Mouse (Mus musculus) liver, embryonic 11.5 days (tissue): ENCODE measurements around the gene Sult6b2. TPM values are rescaled to one million over a fixed set of nuclear protein-coding genes. Genes with fewer than 3 reads are reported as not detected.

Source experiments
- ATAC-seq: fragments of 200-750 bp; cut with Nextera tagmentation; replicated peaks from 2 replicates; pipeline ENCODE4 v1.8.0; 2017; ENCODE audit warnings: moderate number of reproducible peaks, mild to moderate bottlenecking, moderate TSS enrichment, moderate library complexity; ENCODE audit not compliant: low FRiP score
- DNase-seq: peaks from one replicate; pipeline ENCODE4 v3.0.0-alpha.2; 2017; ENCODE audit warnings: low spot score
- H3K27ac ChIP-seq: fragments of 300-500 bp; sonication (generic); 2 replicates; pipeline ENCODE4 v1.5.1; 2014; ENCODE audit warnings: mild to moderate bottlenecking, low read depth, low read length, control low read depth
- H3K27me3 ChIP-seq: fragments of 300-500 bp; sonication (generic); replicated peaks from 2 replicates; pipeline ENCODE4 v1.6.1; 2014; ENCODE audit warnings: low read length, mixed read lengths; ENCODE audit not compliant: control insufficient read depth, insufficient read depth
- H3K36me3 ChIP-seq: fragments of 300-500 bp; sonication (generic); 2 replicates; pipeline ENCODE4 v1.6.1; 2014; ENCODE audit warnings: mild to moderate bottlenecking, low read length, moderate library complexity, mixed read lengths; ENCODE audit not compliant: control insufficient read depth, insufficient read depth
- H3K4me1 ChIP-seq: fragments of 300-500 bp; sonication (generic); replicated peaks from 2 replicates; pipeline ENCODE4 v1.6.1; 2014; ENCODE audit warnings: low read length, mixed read lengths; ENCODE audit not compliant: control insufficient read depth, insufficient read depth
- H3K4me2 ChIP-seq: fragments of 300-500 bp; sonication (generic); 2 replicates; pipeline ENCODE4 v1.6.1; 2014; ENCODE audit warnings: mild to moderate bottlenecking, control low read depth, moderate library complexity
- H3K4me3 ChIP-seq: fragments of 300-500 bp; sonication (generic); 2 replicates; pipeline ENCODE4 v1.5.1; 2014; ENCODE audit warnings: low read depth, low read length, control low read depth
- H3K9ac ChIP-seq: fragments of 300-500 bp; sonication (generic); 2 replicates; pipeline ENCODE4 v1.6.1; 2014; ENCODE audit warnings: low read depth, low read length, control low read depth
- H3K9me3 ChIP-seq: fragments of 300-500 bp; sonication (generic); 2 replicates; pipeline ENCODE4 v1.6.1; 2016; ENCODE audit warnings: low read length, inconsistent platforms, mixed read lengths; ENCODE audit not compliant: control insufficient read depth
- WGBS: fragments of 180-500 bp; shearing (Covaris S2); extraction: QIAGEN DNeasy Blood & Tissue Kit; methylation state at CpG from one replicate; pipeline ENCODE4 v1.1.7; 2014; 5-methylcytosine and 5-hydroxymethylcytosine counted together
- polyA plus RNA-seq: library from polyadenylated mRNA; unstranded; fragments of >200 nt; fragmentation: Nextera tagmentation; extraction: Ambion mirVana; gene quantifications from 2 replicates; pipeline ENCODE4 v1.2.1, GENCODE M21; 2014

Gene Sult6b2
- polyA plus RNA-seq, 1 experiment from 2014 or later, result 0.07 TPM

DNA sequence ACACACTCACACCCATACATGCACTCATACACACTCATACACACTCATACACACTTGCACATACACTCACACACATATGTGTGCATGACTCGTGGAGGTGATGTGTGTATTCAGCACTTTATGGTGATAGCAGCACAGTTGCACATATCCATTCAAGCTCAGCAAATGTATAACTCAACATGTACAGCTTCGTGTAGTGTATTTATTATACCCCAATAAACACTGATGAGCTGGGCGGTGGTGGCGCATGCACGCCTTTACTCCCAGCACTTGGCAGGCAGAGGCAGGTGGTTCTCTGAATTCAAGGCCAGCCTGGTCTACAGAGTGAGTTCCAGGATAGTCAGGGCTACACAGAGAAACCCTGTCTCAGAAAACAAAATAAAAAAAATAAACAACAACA lies 58.8 kb downstream of the Sult6b2 start:
- Histone ChIP-seq H3K27me3 (no peaks in the 10 kb centered on the region), H3K9ac (no peak overlapping the region), H3K4me2 (no peak overlapping the region), H3K4me3 (no peak overlapping the region), H3K36me3 (no peaks in the 10 kb centered on the region), H3K27ac (no peak overlapping the region), H3K9me3 (no peaks in the 10 kb centered on the region), H3K4me1 (peaks cover 7% of the 10 kb centered on the region; the same call in 1 of the 2 replicates)
- no peak for ATAC-seq
- WGBS, result 91% methylated on average over 5 of the region's 5 CpGs
- DNase-seq, result no peak

DNA sequence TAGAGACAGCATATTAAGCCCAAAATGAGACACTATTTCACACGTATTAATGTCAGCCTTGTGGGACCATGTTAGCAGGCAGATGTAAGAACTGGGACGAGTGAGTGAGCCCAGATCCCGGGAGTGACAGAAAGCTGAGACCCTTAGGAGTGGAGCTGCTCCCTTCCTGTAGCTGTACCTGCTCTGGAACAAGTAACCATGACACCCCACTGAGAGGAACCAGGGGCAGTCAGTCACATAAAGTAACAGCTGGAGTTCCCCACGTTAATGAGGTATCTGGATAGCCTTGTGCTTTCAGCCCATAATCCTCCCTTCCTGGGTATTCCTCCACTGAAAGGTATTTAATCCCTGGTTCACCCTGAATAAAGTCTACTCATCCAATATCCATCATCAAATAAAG lies 61.1 kb downstream of the Sult6b2 start:
- H3K9ac ChIP-seq, result no peak overlapping the region
- no peaks in the 10 kb centered on the region for H3K27me3 ChIP-seq
- ATAC-seq (no peak), DNase-seq (no peak)
- no peak overlapping the region for H3K4me3 ChIP-seq
- no peaks in the 10 kb centered on the region for H3K36me3 ChIP-seq
- H3K27ac ChIP-seq, result no peak overlapping the region
- H3K4me2 ChIP-seq, result no peak overlapping the region
- no peaks in the 10 kb centered on the region for H3K9me3 ChIP-seq
- WGBS, result 71% methylated on average over 4 of the region's 4 CpGs
- H3K4me1 ChIP-seq, result peaks cover 3% of the 10 kb centered on the region; the same call in 1 of the 2 replicates

DNA sequence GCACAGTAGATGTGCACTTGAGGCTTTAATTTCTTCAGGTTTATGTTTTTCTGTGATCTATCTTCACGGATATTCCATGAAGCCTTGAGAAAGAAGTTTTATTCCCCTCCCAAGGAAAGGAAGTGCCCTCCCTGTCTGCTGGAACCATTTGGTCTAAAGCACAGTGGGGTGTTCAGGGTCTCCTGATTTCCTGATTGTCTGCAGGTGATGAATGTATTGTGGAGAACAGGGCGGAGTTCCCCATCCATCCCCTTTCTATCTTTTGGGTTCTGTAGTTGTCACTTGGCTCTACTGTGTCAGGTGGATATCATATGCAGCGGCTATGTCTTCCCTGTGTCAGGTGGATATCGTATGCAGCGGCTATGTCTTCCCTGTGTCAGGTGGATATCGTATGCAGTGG lies 62.5 kb downstream of the Sult6b2 start:
- H3K4me3 ChIP-seq, result no peak overlapping the region
- H3K27me3 ChIP-seq, result no peaks in the 10 kb centered on the region
- no peaks in the 10 kb centered on the region for H3K36me3 ChIP-seq
- ATAC-seq (no peak), DNase-seq (no peak)
- no peak overlapping the region for H3K4me2 ChIP-seq
- H3K9me3 ChIP-seq, result no peaks in the 10 kb centered on the region
- H3K27ac ChIP-seq, result no peak overlapping the region
- no peak overlapping the region for H3K9ac ChIP-seq
- WGBS, result 84% methylated on average over 6 of the region's 6 CpGs
- H3K4me1 ChIP-seq, result no peaks in the 10 kb centered on the region; the same call in 1 of the 2 replicates

DNA sequence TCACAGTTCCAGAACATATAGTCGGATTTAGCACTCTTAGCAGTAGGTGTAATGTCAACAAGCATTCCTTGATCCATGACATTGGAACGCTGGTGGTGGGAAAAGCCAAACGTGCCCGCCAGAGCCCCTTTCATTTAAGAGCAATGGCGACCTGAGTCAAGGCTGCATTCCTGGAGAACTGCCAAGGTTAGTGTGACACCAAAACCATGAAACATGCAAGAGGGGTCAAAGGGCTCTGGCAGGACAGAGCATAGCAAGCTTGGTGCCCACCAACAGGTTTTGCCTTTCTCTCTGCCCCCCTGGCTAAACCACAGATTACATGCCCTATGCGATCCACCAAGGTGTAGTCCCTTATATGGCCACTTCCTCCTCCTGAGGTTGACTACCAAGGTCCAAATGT lies 65.7 kb downstream of the Sult6b2 start:
- Histone ChIP-seq H3K36me3 (no peaks in the 10 kb centered on the region), H3K4me1 (no peaks in the 10 kb centered on the region), H3K4me3 (no peak overlapping the region), H3K9me3 (no peaks in the 10 kb centered on the region), H3K9ac (no peak overlapping the region), H3K27ac (no peak overlapping the region), H3K4me2 (no peak overlapping the region), H3K27me3 (no peaks in the 10 kb centered on the region)
- 65% methylated on average over 6 of the region's 6 CpGs for WGBS
- no peak for ATAC-seq
- DNase-seq, result no peak

DNA sequence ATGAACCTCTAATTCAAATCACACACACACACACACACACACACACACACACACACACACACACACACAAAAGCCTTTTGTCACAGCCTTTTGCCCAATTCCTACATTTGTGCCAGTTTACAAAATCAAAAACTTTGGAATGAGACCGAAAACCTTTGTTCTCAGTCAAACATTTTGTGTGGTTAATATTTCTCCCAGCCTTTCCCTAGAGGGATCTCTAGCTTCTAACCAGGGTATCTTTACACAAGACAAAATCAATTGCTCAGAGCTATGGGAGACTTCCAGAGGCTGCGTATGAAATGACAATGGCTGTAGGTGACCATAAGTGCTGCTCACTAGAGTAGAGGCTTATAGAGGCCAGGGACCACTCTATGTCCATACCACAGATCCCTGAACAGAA lies 66.1 kb downstream of the Sult6b2 start:
- H3K4me2 ChIP-seq, result no peak overlapping the region
- H3K4me1 ChIP-seq, result no peaks in the 10 kb centered on the region
- no peak overlapping the region for H3K27ac ChIP-seq
- no peaks in the 10 kb centered on the region for H3K9me3 ChIP-seq
- ATAC-seq (no peak), DNase-seq (no peak)
- no peaks in the 10 kb centered on the region for H3K27me3 ChIP-seq
- no peaks in the 10 kb centered on the region for H3K36me3 ChIP-seq
- no peak overlapping the region for H3K9ac ChIP-seq
- WGBS, result 73% methylated on average over 2 of the region's 2 CpGs
- H3K4me3 ChIP-seq, result no peak overlapping the region

DNA sequence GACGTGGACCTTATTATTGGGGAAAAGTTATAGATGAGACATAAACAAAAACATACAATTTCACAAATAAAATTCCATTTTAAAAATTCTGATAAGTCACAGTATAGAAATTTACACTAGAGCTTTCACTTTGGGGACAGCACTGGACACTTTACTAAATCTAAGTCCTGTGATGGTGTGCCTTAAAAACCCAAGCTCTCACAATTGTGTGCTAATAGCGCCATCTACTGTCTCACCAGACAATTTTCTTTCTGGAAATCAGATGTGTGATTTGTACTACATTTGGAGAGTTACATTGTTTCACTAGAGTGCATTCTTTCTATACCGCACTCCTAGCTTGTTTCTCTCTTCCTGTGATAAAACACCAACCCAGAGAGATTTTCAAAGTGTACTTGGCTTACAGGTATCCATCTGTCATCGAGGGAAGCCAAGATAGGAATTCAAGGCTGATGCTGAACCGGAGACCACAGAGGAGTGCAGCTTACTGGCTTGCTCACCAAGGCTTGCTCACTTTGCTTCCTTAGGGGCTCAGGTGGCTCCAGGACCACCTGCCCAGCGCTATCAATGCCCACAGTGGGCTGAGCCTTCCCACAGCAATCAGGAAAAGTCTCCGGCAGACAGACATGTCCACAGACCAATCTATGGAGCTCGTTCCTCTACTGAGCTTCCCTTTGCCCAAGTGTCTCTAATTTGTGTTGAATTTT lies 68.8 kb downstream of the Sult6b2 start:
- no peak for ATAC-seq
- WGBS, result 42% methylated on average over 8 of the region's 8 CpGs
- no peak overlapping the region for H3K27ac ChIP-seq
- no peak for DNase-seq
- no peak overlapping the region for H3K4me3 ChIP-seq
- no peaks in the 10 kb centered on the region for H3K27me3 ChIP-seq
- no peak overlapping the region for H3K9ac ChIP-seq
- H3K4me2 ChIP-seq, result no peak overlapping the region
- no peaks in the 10 kb centered on the region for H3K36me3 ChIP-seq
- H3K4me1 ChIP-seq, result no peaks in the 10 kb centered on the region
- no peaks in the 10 kb centered on the region for H3K9me3 ChIP-seq

Other genes starting within 250 kb of the Sult6b2 start
- gene Kcnj8, start 232.9 kb downstream of the Sult6b2 start, polyA plus RNA-seq, result 2.7 and 3.9 TPM in 2 replicates
- 3.5 and 3.6 TPM in 2 replicates for gene Abcc9, start 102.2 kb downstream of the Sult6b2 start, polyA plus RNA-seq
- gene Cmas, start 47.8 kb downstream of the Sult6b2 start, polyA plus RNA-seq, result 93.0 and 102 TPM in 2 replicates
- gene St8sia1, start 159.9 kb upstream of the Sult6b2 start, polyA plus RNA-seq, result 1.2 and 2.1 TPM in 2 replicates